Mouse (Mus musculus) CD8-positive naive resting alpha-beta T cell, adult 57 days (primary cell): ENCODE results near the gene Tead1. TPM values are rescaled to one million over a fixed set of nuclear protein-coding genes. Genes with fewer than 3 reads are reported as not detected.

Experiments used
- total RNA-seq: library from RNA; stranded (reverse); gene quantifications from one replicate; pipeline ENCODE4 v1.2.4, GENCODE M21; 2023

Tead1 gene
- total RNA-seq: not detected

GRCm38 (mm10) chr7:112679171-112679512 lies at the start of gene Tead1:
Gene Tead1, plus strand, starts transcription at chr7:112679318.

GRCm38 (mm10) chr7:112953777-112954291 lies 274.7 kb downstream of the Tead1 start, which contains the start of gene Rassf10:
Gene Rassf10, plus strand, starts transcription at chr7:112953962.

